Mouse (Mus musculus) brain, embryonic 14.5 days (tissue): ENCODE results near the gene Spag5.

Source experiments
- CTCF ChIP-seq: fragments of 200-500 bp; IDR thresholded peaks from 2 replicates; pipeline ENCODE4 v1.5.1; 2012; ENCODE audit warnings: inconsistent platforms, mild to moderate bottlenecking, moderate library complexity, borderline replicate concordance; ENCODE audit not compliant: insufficient read depth, insufficient read length; ENCODE audit errors: extremely low read depth
- POLR2A ChIP-seq: fragments of 200-500 bp; IDR thresholded peaks from 2 replicates; pipeline ENCODE4 v1.6.1; 2012; ENCODE audit warnings: mild to moderate bottlenecking, inconsistent platforms, borderline replicate concordance; ENCODE audit not compliant: poor library complexity, insufficient read depth, insufficient read length, severe bottlenecking; ENCODE audit errors: extremely low read depth

DNA sequence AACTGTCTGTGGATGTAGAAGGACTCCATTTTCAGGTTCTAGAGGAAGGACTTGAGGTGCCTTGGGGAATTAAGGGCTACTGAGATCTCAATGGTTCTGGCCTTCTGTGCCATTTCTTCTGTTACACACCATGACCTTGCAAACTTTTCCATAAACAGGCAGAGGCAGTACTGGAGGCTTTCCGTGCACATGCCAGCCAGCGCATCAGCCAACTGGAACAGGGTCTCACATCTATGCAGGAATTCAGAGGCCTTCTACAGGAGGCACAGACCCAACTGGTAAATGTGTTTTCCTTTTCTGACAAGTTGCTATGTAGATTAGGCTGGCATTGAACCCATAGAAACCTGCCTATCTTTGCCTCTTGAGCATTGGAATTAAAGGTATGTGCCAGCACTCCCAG lies 12.3 kb downstream of the Spag5 start:
- no peak for TF ChIP-seq CTCF
- no peak for TF ChIP-seq POLR2A
